Mouse (Mus musculus): ENCODE data around the gene Cacna2d1. TPM values are rescaled to one million over a fixed set of nuclear protein-coding genes. Genes with fewer than 3 reads are reported as not detected.

The Cacna2d1 gene
- polyA plus RNA-seq, 2 experiments = 0.20 to 0.22 TPM

GRCm38 (mm10) chr5:16234891-16235290, 300.4 kb downstream of the Cacna2d1 start:
- no peak overlapping the region for H3K27ac ChIP-seq
- no peaks in the 10 kb centered on the region for H3K27me3 ChIP-seq (ENCODE audit: control insufficient read depth, insufficient read depth, low read length)
- H3K9me3 ChIP-seq (ENCODE audit: control insufficient read depth, low read length) = no peaks in the 10 kb centered on the region
- no peak overlapping the region for H3K4me2 ChIP-seq (ENCODE audit: low read depth)
- TF ChIP-seq CTCF (IDR thresholded peaks at IDR 0.05; ENCODE audit: low read depth) (no peak), EP300 (IDR thresholded peaks at IDR 0.05; ENCODE audit: low read depth) (no peak)
- DNase-seq (ENCODE audit: low read depth in 3 of 3, low spot score in 3 of 3) (no peak), ATAC-seq (ENCODE audit: insufficient read depth) (no peak)
- WGBS (ENCODE audit: insufficient replicate concordance) = 64% methylated on average over 6 of the region's 6 CpGs
- H3K4me3 ChIP-seq (ENCODE audit: insufficient read depth in 1 of 2, low read depth in 2 of 2, low read length in 2 of 2) = no peak overlapping the region
- no peak overlapping the region for H3K9ac ChIP-seq (replicated peaks)
- H3K36me3 ChIP-seq (replicated peaks; ENCODE audit: control insufficient read depth, insufficient read depth, low read depth) = no peaks in the 10 kb centered on the region
- no peaks in the 10 kb centered on the region for H3K4me1 ChIP-seq (replicated peaks; ENCODE audit: control insufficient read depth in 2 of 2, insufficient read depth in 2 of 2, low read length in 1 of 2)

GRCm38 (mm10) chr5:16235864-16236263, 301.4 kb downstream of the Cacna2d1 start:
- Histone ChIP-seq H3K27ac (no peak overlapping the region), H3K4me2 (ENCODE audit: low read depth) (no peak overlapping the region), H3K4me1 (replicated peaks; ENCODE audit: control insufficient read depth in 2 of 2, insufficient read depth in 2 of 2, low read length in 1 of 2) (no peaks in the 10 kb centered on the region), H3K9me3 (ENCODE audit: control insufficient read depth, low read length) (no peaks in the 10 kb centered on the region), H3K27me3 (ENCODE audit: control insufficient read depth, insufficient read depth, low read length) (no peaks in the 10 kb centered on the region), H3K9ac (replicated peaks) (no peak overlapping the region), H3K36me3 (replicated peaks; ENCODE audit: control insufficient read depth, insufficient read depth, low read depth) (no peaks in the 10 kb centered on the region), H3K4me3 (ENCODE audit: insufficient read depth in 1 of 2, low read depth in 2 of 2, low read length in 2 of 2) (no peak overlapping the region)
- no peak for ATAC-seq (ENCODE audit: insufficient read depth)
- no peak for TF ChIP-seq CTCF (IDR thresholded peaks at IDR 0.05; ENCODE audit: low read depth)
- no peak for TF ChIP-seq EP300 (IDR thresholded peaks at IDR 0.05; ENCODE audit: low read depth)
- DNase-seq (ENCODE audit: low read depth in 3 of 3, low spot score in 3 of 3) = no peak
- 49% methylated on average over 2 of the region's 2 CpGs for WGBS (ENCODE audit: insufficient replicate concordance)

DNA sequence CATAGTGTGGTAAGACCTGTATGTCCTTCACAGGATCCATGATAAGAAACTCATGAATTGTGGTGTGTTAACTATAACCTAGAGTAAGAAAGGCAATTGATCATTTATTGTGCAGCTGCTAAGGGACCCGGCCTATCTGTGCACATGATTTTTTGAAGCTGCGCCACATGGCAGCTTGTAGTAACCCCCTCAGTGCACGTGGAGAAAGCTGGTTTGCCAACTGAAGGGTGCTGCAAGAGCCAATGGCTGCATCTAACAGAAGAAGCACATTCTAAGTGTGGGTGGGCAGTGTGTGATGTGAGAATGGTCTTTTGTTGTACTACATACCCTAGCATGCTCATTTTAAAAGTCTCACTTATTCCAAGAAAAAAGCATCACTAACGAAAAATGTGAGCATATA, 302.1 kb downstream of the Cacna2d1 start:
- no peaks in the 10 kb centered on the region for H3K4me1 ChIP-seq (replicated peaks; ENCODE audit: control insufficient read depth in 2 of 2, insufficient read depth in 2 of 2, low read length in 1 of 2)
- H3K4me2 ChIP-seq (ENCODE audit: low read depth) = no peak overlapping the region
- DNase-seq (ENCODE audit: low read depth in 3 of 3, low spot score in 3 of 3) (no peak), ATAC-seq (ENCODE audit: insufficient read depth) (no peak)
- 68% methylated on average over 4 of the region's 4 CpGs for WGBS (ENCODE audit: insufficient replicate concordance)
- H3K27ac ChIP-seq = no peak overlapping the region
- TF ChIP-seq EP300 (IDR thresholded peaks at IDR 0.05; ENCODE audit: low read depth) = no peak
- no peak for TF ChIP-seq CTCF (IDR thresholded peaks at IDR 0.05; ENCODE audit: low read depth)
- no peak overlapping the region for H3K4me3 ChIP-seq (ENCODE audit: insufficient read depth in 1 of 2, low read depth in 2 of 2, low read length in 2 of 2)
- H3K9me3 ChIP-seq (ENCODE audit: control insufficient read depth, low read length) = no peaks in the 10 kb centered on the region
- H3K9ac ChIP-seq (replicated peaks) = no peak overlapping the region
- no peaks in the 10 kb centered on the region for H3K27me3 ChIP-seq (ENCODE audit: control insufficient read depth, insufficient read depth, low read length)
- no peaks in the 10 kb centered on the region for H3K36me3 ChIP-seq (replicated peaks; ENCODE audit: control insufficient read depth, insufficient read depth, low read depth)

- no peaks in the 10 kb centered on the region for H3K9me3 ChIP-seq (ENCODE audit: control insufficient read depth, low read length)
- DNase-seq (ENCODE audit: low read depth in 3 of 3, low spot score in 3 of 3) (no peak), ATAC-seq (ENCODE audit: insufficient read depth) (no peak)
- WGBS (ENCODE audit: insufficient replicate concordance) = 62% methylated on average over 5 of the region's 5 CpGs
- no peaks in the 10 kb centered on the region for H3K27me3 ChIP-seq (ENCODE audit: control insufficient read depth, insufficient read depth, low read length)
- H3K9ac ChIP-seq (replicated peaks) = no peak overlapping the region
- H3K4me2 ChIP-seq (ENCODE audit: low read depth) = no peak overlapping the region
- H3K36me3 ChIP-seq (replicated peaks; ENCODE audit: control insufficient read depth, insufficient read depth, low read depth) = no peaks in the 10 kb centered on the region
- H3K4me1 ChIP-seq (replicated peaks; ENCODE audit: control insufficient read depth in 2 of 2, insufficient read depth in 2 of 2, low read length in 1 of 2) = no peaks in the 10 kb centered on the region
- H3K27ac ChIP-seq = no peak overlapping the region
- TF ChIP-seq CTCF (IDR thresholded peaks at IDR 0.05; ENCODE audit: low read depth) = no peak
- no peak for TF ChIP-seq EP300 (IDR thresholded peaks at IDR 0.05; ENCODE audit: low read depth)
- no peak overlapping the region for H3K4me3 ChIP-seq (ENCODE audit: insufficient read depth in 1 of 2, low read depth in 2 of 2, low read length in 2 of 2)
Measured at GRCm38 (mm10) chr5:16237972-16238371, 303.5 kb downstream of the Cacna2d1 start.

DNA sequence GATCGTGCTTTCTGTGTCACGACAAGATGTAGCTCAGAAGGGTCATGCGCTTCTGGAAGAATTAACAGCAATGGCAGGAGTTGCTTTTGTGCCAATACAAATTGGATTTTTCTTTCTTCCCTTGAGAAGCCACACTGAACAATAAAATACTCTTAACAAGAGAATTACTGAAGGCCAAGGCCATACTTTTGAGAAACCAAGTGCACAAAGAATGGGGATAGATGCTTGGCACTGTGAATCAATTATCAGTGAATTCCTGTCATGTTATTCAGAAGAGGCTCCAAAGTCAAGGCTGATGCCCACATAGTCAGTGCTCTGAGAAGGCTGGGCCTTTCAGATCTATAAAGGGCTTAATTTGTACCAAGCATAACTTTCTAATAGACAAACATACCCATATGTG, 305.8 kb downstream of the Cacna2d1 start:
- Histone ChIP-seq H3K9me3 (ENCODE audit: control insufficient read depth, low read length) (no peaks in the 10 kb centered on the region), H3K27ac (no peak overlapping the region), H3K4me1 (replicated peaks; ENCODE audit: control insufficient read depth in 2 of 2, insufficient read depth in 2 of 2, low read length in 1 of 2) (no peaks in the 10 kb centered on the region), H3K27me3 (ENCODE audit: control insufficient read depth, insufficient read depth, low read length) (no peaks in the 10 kb centered on the region), H3K4me2 (ENCODE audit: low read depth) (no peak overlapping the region), H3K4me3 (ENCODE audit: insufficient read depth in 1 of 2, low read depth in 2 of 2, low read length in 2 of 2) (no peak overlapping the region), H3K36me3 (replicated peaks; ENCODE audit: control insufficient read depth, insufficient read depth, low read depth) (no peaks in the 10 kb centered on the region), H3K9ac (replicated peaks) (no peak overlapping the region)
- no peak for DNase-seq (ENCODE audit: low read depth in 3 of 3, low spot score in 3 of 3)
- 76% methylated on average over 3 of the region's 3 CpGs for WGBS (ENCODE audit: insufficient replicate concordance)
- no peak for ATAC-seq (ENCODE audit: insufficient read depth)
- TF ChIP-seq CTCF (IDR thresholded peaks at IDR 0.05; ENCODE audit: low read depth) (no peak), EP300 (IDR thresholded peaks at IDR 0.05; ENCODE audit: low read depth) (no peak)

Measured in liver, embryonic 14.5 days (tissue).